Comparison of ENCODE assay signal across 7 mouse cellular contexts in genomic region chr11:19014113-19014440, GRCm38 (mm10). TPM values are rescaled to one million over a fixed set of nuclear protein-coding genes. Genes with fewer than 3 reads are reported as not detected.
DNase-seq lines count a peak whose midpoint lies in the region; ATAC-seq and TF ChIP-seq lines count a peak whose summit lies in the region.

No protein-coding gene starts in this region.

- no peak for TF ChIP-seq CTCF in lung, postnatal 0 days (IDR thresholded peaks at IDR 0.05)
- TF ChIP-seq CTCF in olfactory bulb, adult 2 months (IDR thresholded peaks at IDR 0.05; ENCODE audit: insufficient read depth, low read depth, low read length), result no peak

- no peak for ATAC-seq in lung, postnatal 0 days
- no peak for ATAC-seq in forebrain, embryonic 14.5 days
- no peak for ATAC-seq in limb, embryonic 12.5 days (ENCODE audit: insufficient number of reproducible peaks, insufficient read depth, low FRiP score, low TSS enrichment, low read depth)

- 11% methylated on average over 12 of the region's 12 CpGs for WGBS in lung, postnatal 0 days
- 13% methylated on average over 12 of the region's 12 CpGs for WGBS in forebrain, embryonic 14.5 days
- 5% methylated on average over 12 of the region's 12 CpGs for WGBS in limb, embryonic 12.5 days
- 47% methylated on average over 12 of the region's 12 CpGs for WGBS in olfactory bulb, adult 2 months

- H3K27ac ChIP-seq in lung, postnatal 0 days (ENCODE audit: low read length), result peak overlapping the region; percentile 85
- no peak overlapping the region for H3K27ac ChIP-seq in forebrain, embryonic 14.5 days (ENCODE audit: low read depth, low read length)
- peak overlapping the region; percentile 41; the same call in 1 of the 2 replicates for H3K27ac ChIP-seq in limb, embryonic 12.5 days
- peak overlapping the region; percentile 84 for H3K27ac ChIP-seq in olfactory bulb, adult 2 months (ENCODE audit: insufficient read depth, low read depth, low read length)

- 0 out of 2 replicates have a peak, but pooled peaks cover 11% of the 10 kb centered on the region for H3K27me3 ChIP-seq in lung, postnatal 0 days (replicated peaks; ENCODE audit: insufficient read depth, low read length)
- H3K27me3 ChIP-seq in forebrain, embryonic 14.5 days (replicated peaks; ENCODE audit: control insufficient read depth, insufficient read depth, low read length), result peaks cover 43% of the 10 kb centered on the region
- H3K27me3 ChIP-seq in limb, embryonic 12.5 days, result peaks cover 79% of the 10 kb centered on the region

- no peaks in the 10 kb centered on the region for H3K9me3 ChIP-seq in lung, postnatal 0 days (ENCODE audit: low read length)
- no peaks in the 10 kb centered on the region for H3K9me3 ChIP-seq in forebrain, embryonic 14.5 days (replicated peaks; ENCODE audit: control insufficient read depth, low read length)
- H3K9me3 ChIP-seq in limb, embryonic 12.5 days, result no peaks in the 10 kb centered on the region

- intact Hi-C loops in gastrocnemius, postnatal 36 days (cut with DNase I), result no loop called here

- no peak for TF ChIP-seq EP300 in lung, postnatal 0 days (IDR thresholded peaks at IDR 0.05)

- H3K4me1 ChIP-seq in lung, postnatal 0 days (ENCODE audit: insufficient read depth, low read depth, low read length), result no peaks in the 10 kb centered on the region
- H3K4me1 ChIP-seq in forebrain, embryonic 14.5 days (ENCODE audit: control insufficient read depth, insufficient read depth, low read length), result no peaks in the 10 kb centered on the region; the same call in none of the 2 replicates
- peaks cover 29% of the 10 kb centered on the region for H3K4me1 ChIP-seq in limb, embryonic 12.5 days (replicated peaks)
- H3K4me1 ChIP-seq in olfactory bulb, adult 2 months (ENCODE audit: control insufficient read depth, insufficient read depth, low read length), result peaks cover 9% of the 10 kb centered on the region

- TF ChIP-seq POLR2A in olfactory bulb, adult 2 months (IDR thresholded peaks at IDR 0.05; ENCODE audit: insufficient read depth, low read depth, low read length), result no peak

- peak overlapping the region; percentile 64 for H3K4me3 ChIP-seq in lung, postnatal 0 days (ENCODE audit: low read depth, low read length)
- H3K4me3 ChIP-seq in forebrain, embryonic 14.5 days (ENCODE audit: low read depth, low read length), result peak overlapping the region; percentile 58
- peak overlapping the region; percentile 57 for H3K4me3 ChIP-seq in limb, embryonic 12.5 days (replicated peaks)
- H3K4me3 ChIP-seq in olfactory bulb, adult 2 months (ENCODE audit: insufficient read depth, low read depth, low read length), result peak overlapping the region; percentile 53

- H3K9ac ChIP-seq in lung, postnatal 0 days (replicated peaks; ENCODE audit: low read depth), result peak overlapping the region; percentile 86
- H3K9ac ChIP-seq in forebrain, embryonic 14.5 days (ENCODE audit: low read length), result peak overlapping the region; percentile 59
- H3K9ac ChIP-seq in limb, embryonic 12.5 days (replicated peaks), result peak overlapping the region; percentile 66

- no peak for DNase-seq in lung, postnatal 0 days (ENCODE audit: low spot score)
- DNase-seq in lung, postnatal 10 days, result no peak
- no peak for DNase-seq in forebrain, embryonic 14.5 days (ENCODE audit: low spot score)
- DNase-seq in left cerebral cortex, adult 8-10 months (ENCODE audit: low spot score in 2 of 2), result no peak
- no peak for DNase-seq in gastrocnemius, postnatal 36 days

- H3K4me2 ChIP-seq in lung, postnatal 0 days (replicated peaks; ENCODE audit: low read depth, low read length), result peak overlapping the region; percentile 76
- H3K4me2 ChIP-seq in forebrain, embryonic 14.5 days (ENCODE audit: low read length), result peak overlapping the region; percentile 80
- H3K4me2 ChIP-seq in limb, embryonic 12.5 days, result peak overlapping the region; percentile 82

- no peaks in the 10 kb centered on the region for H3K36me3 ChIP-seq in lung, postnatal 0 days (ENCODE audit: insufficient read depth, low read length)
- H3K36me3 ChIP-seq in forebrain, embryonic 14.5 days (ENCODE audit: control insufficient read depth, insufficient read depth, low read length), result no peaks in the 10 kb centered on the region
- no peaks in the 10 kb centered on the region for H3K36me3 ChIP-seq in limb, embryonic 12.5 days

RNA-seq across cellular contexts. Expression of gene Meis1, which starts 4.7 kb away (rescaled TPM):
- 39.6 and 44.9 TPM in 2 replicates for polyA plus RNA-seq in lung, postnatal 0 days (2015; fragmentation: Nextera tagmentation; extraction: Ambion mirVana)
- polyA plus RNA-seq in forebrain, embryonic 14.5 days (2014; fragmentation: Nextera tagmentation; extraction: Ambion mirVana), result 19.2 and 20.1 TPM in 2 replicates
- polyA plus RNA-seq in limb, embryonic 12.5 days (2016; fragmentation: Nextera tagmentation; extraction: Ambion mirVana), result 32.4 and 35.1 TPM in 2 replicates
- not detected in 2 replicates for polyA plus RNA-seq in olfactory bulb, adult 2 months (2012; ENCODE audit: insufficient read depth, insufficient read length, low replicate concordance, missing spikeins)
- total RNA-seq in left cerebral cortex, adult 8-10 months (2022), result 10 to 100 TPM in 1 of 4 experiments, 1 to 10 TPM in 3; 6.9 to 10.6 (median 7.7) TPM
- 1 to 10 TPM; 2.8 to 4.0 TPM for total RNA-seq in gastrocnemius, postnatal 36 days (2021)
